Mouse (Mus musculus): ENCODE data around the gene Fbxo17.
A peak's percentile ranks its signal among the peaks of the same experiment; 100 is the strongest.

The Fbxo17 gene

DNA sequence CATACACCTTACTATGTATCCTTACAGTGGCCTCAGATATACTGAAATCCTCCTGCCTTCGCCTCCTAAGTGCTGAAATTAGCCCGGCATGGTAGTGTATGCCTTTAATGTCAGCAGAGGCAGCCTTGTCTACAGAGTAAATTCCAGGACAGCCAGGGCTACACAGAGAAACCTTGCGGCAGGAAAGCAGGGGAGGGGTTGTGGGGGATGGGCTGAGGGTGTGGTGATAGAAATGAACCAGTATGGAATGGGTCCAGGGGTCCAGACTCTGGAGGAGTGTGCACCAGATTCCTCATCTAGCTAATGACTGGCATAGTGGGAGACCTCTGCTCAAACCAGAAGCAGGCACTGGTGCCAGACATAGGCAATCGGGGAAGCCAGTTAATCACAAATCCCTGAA lies 2.6 kb downstream of the Fbxo17 start:
- no peak for DNase-seq (ENCODE audit: low spot score)

DNA sequence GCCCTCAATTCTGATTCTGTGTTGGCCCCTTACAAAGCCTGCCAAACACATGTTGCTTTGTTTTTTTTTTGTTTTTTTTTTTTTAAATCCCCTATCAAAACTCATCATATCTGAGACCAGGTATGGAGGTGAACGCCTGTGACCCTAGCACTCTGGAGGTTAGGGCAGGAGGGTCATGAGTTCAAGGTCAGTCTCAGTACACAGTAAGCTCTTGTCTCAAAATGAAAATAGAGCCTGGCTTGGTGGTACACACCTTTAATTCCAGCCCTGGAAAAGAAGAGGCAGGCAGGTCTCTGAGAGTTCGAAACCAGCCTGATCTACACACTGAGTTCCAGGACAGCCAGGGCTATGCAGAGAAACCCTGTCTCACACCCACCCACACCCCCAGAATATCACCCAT lies 3.0 kb downstream of the Fbxo17 start:
- DNase-seq (ENCODE audit: low spot score) = no peak

GRCm38 (mm10) chr7:28720753-28721537 lies 4.3 kb downstream of the Fbxo17 start:
- peak; percentile 44 for DNase-seq (ENCODE audit: low spot score)

GRCm38 (mm10) chr7:28722079-28722478 lies 5.5 kb downstream of the Fbxo17 start:
- DNase-seq (ENCODE audit: low spot score) = no peak

- DNase-seq (ENCODE audit: low spot score) = no peak
Observed at GRCm38 (mm10) chr7:28724613-28725012, 8.0 kb downstream of the Fbxo17 start.

GRCm38 (mm10) chr7:28726600-28726999 lies 10.0 kb downstream of the Fbxo17 start:
- DNase-seq (ENCODE audit: low spot score) = peak; percentile 89

GRCm38 (mm10) chr7:28727649-28728340 lies 11.2 kb downstream of the Fbxo17 start:
- peak; percentile 36 for DNase-seq (ENCODE audit: low spot score)

- peak; percentile 88 for DNase-seq (ENCODE audit: low spot score)
Observed at GRCm38 (mm10) chr7:28732341-28733142, 15.9 kb downstream of the Fbxo17 start.

DNA sequence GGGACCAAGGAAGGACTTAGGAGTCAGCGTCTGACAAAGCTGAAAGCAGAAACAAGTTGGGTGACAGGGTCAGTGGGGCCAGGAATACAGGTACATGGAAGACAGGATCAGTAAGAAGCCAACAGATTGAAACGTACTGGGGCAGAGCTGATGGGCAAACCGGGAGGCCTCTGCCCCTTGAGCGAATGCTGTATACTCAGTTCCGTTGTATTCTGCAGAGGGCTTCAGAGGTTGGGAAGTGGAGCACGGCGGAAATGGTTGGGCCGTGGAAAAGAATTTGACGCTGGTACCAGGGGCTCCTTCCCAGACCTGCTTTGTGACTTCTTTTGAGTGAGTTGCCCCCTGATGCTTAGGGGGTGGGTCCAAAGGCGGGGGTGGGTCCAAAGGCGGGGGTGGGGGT lies 16.6 kb downstream of the Fbxo17 start:
- DNase-seq (ENCODE audit: low spot score) = no peak

DNA sequence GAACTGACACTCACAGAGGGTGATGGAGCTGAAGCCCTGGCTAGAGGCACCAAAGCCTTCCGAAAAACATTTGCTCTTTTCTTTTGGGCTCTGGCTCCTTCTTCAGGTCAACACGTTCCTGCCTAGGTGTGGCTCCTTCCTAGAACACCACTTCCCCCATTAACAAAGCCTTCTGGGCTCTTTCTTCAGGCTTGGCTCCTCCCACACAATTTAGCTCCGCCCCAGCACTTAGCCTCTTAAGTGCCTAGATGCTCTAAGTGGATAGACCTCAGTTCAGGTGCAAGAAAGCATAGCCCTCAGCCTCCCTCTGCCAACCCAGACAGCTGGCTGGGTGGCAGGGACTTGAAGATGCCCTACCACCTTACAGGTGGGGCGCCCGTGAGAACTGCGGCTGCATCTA lies 19.1 kb downstream of the Fbxo17 start:
- DNase-seq (ENCODE audit: low spot score) = no peak

GRCm38 (mm10) chr7:28739829-28740228 lies 23.2 kb downstream of the Fbxo17 start:
- no peak for DNase-seq (ENCODE audit: low spot score)

DNA sequence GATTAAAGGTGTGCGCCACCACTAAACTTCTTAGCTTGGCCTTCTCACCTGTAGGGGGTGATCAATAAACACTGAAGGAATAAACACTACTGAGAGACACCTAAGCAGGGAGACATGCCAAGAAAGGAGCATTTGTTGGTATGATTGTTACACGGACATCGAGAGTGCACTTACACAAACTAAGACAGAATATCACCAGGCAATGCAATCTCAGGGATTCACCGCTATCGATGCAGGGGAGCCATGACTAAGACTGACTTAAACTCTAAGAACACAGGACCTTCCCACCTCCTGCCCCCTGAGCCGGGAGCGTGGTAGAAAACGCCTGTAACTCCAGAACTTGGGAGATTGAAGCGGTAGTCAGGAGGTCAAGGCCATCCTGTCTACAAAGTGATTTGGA lies 24.3 kb downstream of the Fbxo17 start:
- no peak for DNase-seq (ENCODE audit: low spot score)

DNA sequence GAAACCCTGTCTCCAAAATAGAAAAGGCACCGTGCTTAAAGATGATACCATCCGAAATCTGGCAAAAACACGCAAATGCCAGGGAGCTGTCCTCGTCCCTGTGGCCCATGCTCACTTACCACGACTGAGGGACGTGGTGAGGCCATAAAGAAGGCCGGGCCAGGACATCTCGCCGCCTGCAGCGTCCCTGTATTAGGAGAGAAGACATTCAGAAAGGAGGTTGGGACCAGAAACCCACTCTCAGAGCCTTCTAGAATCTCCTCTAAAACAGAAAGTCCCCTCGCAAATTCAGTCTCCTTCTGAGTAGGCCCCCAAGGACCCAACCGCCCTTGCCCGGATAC lies 24.7 kb downstream of the Fbxo17 start:
- DNase-seq (ENCODE audit: low spot score) = no peak

GRCm38 (mm10) chr7:28741709-28742438 lies 25.3 kb downstream of the Fbxo17 start, which contains the start of the genes Mrps12 and Sars2:
Gene Mrps12 (minus strand): TSS chr7:28741820.
Gene Sars2 (plus strand): TSS chr7:28741992.
- DNase-seq (ENCODE audit: low spot score) = peak; percentile 99

GRCm38 (mm10) chr7:28749935-28750334 lies 33.3 kb downstream of the Fbxo17 start:
- no peak for DNase-seq (ENCODE audit: low spot score)

GRCm38 (mm10) chr7:28756079-28756478 lies 39.5 kb downstream of the Fbxo17 start, which contains the start of gene Ccer2:
Gene Ccer2 (plus strand): TSS chr7:28756174.
- no peak for DNase-seq (ENCODE audit: low spot score)

DNA sequence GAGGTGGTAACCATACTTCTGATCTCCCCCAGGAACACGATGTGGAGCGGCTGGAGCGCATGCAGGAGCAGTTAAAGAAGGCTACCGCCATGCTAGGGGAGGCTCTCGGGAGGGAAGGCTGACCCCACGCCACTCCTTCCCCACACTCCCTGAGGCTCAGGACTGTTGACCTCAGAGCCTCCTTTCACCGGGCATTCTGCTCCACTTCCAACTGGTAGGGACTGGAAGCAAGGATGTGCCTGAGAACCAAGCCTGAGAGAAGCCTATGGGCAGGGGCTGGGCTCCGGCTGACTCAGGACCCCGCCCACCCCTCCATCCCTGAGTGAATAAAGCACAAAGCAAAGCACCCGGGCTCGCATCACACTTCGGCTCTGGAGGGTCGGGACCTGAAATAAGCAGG lies 42.0 kb downstream of the Fbxo17 start:
- DNase-seq (ENCODE audit: low spot score) = no peak

- DNase-seq (ENCODE audit: low spot score) = no peak
Observed at GRCm38 (mm10) chr7:28761907-28762306, 45.3 kb downstream of the Fbxo17 start.

GRCm38 (mm10) chr7:28765211-28765610 lies 48.6 kb downstream of the Fbxo17 start:
- DNase-seq (ENCODE audit: low spot score) = no peak

DNA sequence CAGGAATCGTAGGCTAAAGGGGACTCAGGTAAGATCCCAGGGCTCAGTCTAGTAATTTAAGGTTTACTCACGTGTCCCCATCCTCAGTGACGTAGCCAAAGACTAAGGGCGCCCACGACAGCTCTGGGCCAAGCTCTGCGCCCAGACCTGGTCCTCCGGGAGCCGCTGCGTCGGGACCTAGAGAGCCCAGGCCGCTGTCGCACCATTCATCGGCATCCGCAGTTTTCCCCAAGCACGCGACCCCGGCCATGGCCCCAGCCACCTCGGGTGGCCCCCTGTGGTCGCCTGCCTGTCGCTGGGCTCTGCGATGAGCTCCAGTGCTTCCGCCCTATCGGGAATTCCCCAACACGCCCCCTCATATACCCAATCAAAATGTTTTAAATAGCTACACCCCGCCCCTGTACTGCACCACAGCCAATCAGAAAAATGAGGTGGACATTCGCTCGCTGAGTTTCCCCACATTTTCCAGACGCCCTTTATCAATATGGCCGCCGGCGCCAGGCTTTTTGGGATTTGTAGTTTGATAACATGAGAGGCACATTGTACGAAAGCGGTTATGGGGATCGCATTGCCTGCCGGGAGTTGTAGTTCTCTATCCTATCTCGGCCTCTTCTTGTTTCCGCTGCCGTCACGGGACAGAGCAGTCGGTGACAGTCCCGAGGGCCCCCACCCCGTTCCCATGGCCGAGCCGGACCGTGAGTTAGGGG lies 49.7 kb downstream of the Fbxo17 start, which contains the start of gene Sirt2:
Gene Sirt2 (plus strand): TSS at position 563 of the 707 bp plus-strand sequence.
- DNase-seq (ENCODE audit: low spot score) = peak; percentile 99

DNA sequence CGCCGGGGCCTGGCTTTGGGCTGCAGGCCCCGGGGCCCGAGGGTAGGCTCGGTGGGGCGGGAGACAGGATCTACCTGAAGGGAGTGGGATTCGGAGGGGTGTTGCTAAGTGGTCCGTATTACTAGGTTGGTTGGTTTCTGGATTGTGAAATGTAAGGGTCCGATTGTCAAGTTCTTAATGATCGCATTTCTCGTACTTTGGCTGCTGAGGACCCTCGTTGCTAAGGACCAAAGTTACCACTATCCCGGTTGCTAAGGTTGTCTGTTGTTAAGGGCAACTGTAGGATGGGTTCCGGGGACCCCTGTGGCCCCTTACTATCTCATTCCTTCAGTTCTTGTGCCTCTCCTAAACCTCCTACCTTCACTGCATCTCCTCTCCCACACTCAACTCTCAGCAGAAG lies 50.3 kb downstream of the Fbxo17 start:
- no peak for DNase-seq (ENCODE audit: low spot score)
